Mouse (Mus musculus) T-helper 2 cell (primary cell): Measurements from ENCODE around the gene Tlcd2.

Experiments
- in situ Hi-C: fragments of 300-600 bp; cut with MboI, MseI; formaldehyde crosslinking; loops from one replicate; pipeline ENCODE4 v1.15.1; 2025; ENCODE audit warnings: high pct_unique_total_duplicates

Gene Tlcd2

GRCm38 (mm10) chr11:75519834-75520633 lies 58.5 kb downstream of the Tlcd2 start:
- in situ Hi-C loops: no loop called here
